Mouse (Mus musculus): ENCODE measurements around the gene Gm4871.
"Not testable (repeated sequence)": the region's sequence is repeated elsewhere in the genome, so short reads cannot be mapped to it uniquely, and the experiment has no call there.

- TF ChIP-seq CTCF (IDR thresholded peaks at IDR 0.05; ENCODE audit: borderline replicate concordance, extremely low read depth, insufficient read depth, insufficient read length), result peak; percentile 6; the same call in 1 of the 2 replicates
- TF ChIP-seq POLR2A (IDR thresholded peaks at IDR 0.05; ENCODE audit: borderline replicate concordance, extremely low read depth, insufficient read depth, insufficient read length, poor library complexity, severe bottlenecking), result not testable (repeated sequence)
These were observed 15.8 kb downstream of the Gm4871 start for GRCm38 (mm10) chr5:145016761-145017160.

Data from brain, embryonic 14.5 days (tissue).